Mouse (Mus musculus) right cerebral cortex, postnatal 4 days (tissue): Measurements from ENCODE around the gene Neil1.
A peak's percentile ranks its signal among the peaks of the same experiment; 100 is the strongest.

Experiments
- DNase-seq: peaks from one replicate; pipeline ENCODE4 v3.0.0-alpha.2; 2022

Neil1 gene

DNA sequence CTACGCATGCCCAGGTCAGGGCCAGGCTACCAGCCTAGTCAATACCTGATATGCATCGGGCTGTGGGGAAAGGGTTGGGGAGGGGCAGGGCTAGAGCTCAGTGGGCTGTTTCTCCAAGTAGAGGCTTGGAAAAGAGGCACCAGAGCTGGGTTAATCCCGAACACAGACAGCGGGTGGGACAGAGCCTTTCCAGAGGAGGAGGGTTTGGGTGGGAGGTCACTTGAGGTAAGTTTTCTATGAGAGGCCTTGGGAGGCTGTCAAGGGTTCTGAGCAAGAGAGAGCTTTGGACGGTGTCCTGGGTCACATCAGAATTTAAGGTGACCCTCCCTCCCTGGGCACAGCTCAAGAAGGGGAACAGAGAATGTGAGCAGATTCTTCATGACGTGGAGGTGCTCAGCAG, 9.6 kb downstream of the Neil1 start:
- no peak for DNase-seq

DNA sequence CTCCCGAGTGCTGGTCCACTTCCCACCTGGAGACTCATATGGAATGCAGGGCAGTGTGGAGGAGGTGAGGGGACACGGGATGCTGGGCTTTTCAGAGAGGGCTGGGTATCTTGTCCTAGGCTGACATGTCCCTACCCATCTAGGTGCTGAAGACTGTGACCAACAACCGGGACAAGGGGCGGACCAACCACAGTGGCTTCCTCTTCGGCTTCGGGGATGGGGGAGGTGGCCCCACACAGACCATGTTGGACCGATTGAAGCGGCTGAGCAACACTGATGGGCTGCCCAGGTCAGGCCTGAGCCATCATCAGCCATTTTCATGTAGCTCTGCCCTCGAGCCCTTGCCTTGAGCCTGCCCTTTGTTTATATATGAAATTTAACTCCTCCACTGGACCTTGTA, 10.3 kb downstream of the Neil1 start:
- no peak for DNase-seq

DNA sequence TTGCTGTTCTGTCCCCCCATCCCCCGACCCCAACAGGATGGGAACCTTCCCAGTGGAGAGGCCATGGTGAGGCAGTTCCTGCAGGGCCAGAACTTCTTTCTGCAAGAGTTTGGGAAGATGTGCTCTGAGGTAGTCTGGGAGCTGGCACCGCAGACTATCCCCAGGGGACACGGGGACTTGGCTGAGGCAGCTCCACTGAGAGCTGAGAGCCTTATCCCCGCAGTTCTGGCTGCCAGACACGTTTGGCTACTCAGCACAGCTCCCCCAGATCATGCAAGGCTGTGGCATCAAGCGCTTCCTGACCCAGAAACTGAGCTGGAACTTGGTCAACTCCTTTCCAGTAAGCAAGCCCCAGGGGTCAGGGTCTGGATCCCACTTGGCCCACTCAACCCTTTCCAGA, 10.9 kb downstream of the Neil1 start:
- DNase-seq = no peak

DNA sequence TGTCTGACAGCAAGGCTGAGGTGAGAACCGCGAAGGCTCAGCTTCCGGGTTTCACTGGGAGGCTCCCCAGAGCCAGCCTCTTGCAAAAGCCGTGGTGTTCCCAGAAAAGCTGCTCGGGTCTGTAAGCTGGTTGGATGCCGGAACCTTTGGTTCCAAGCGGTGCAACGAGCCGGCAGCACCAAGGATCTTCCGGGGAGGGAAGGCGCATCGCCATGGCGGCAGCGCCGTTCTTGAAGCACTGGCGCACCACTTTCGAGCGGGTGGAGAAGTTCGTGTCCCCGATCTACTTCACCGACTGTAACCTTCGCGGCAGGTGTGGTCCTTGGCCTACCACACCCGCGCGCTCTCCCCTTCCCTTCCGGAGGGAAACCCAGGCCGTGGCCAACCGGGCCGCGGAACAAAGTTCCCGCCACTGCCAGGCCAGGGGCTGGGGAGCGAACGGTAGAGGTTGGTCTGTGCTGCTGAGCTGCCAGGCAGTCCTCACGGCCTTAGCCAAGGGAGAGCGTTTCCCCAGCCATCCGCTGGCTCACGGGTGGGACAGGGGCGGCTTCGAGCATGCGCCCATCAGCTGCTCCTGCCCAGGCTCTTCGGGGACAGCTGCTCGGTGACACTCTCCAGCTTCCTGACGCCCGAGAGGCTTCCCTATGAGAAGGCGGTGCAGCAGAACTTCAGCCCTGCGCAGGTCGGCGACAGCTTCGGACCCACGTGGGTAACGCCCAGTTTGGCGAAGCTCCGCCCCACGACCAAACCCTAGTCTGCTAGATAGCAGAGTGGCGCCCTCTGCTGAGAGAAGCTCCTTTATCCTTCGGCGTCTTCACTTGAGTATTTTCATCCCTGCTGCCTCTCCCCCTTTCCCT, 17.3 kb downstream of the Neil1 start, which contains the start of gene Man2c1:
Gene Man2c1, plus strand, starts transcription at position 114 of the 857 bp plus-strand sequence.
- peak; percentile 95 for DNase-seq

DNA sequence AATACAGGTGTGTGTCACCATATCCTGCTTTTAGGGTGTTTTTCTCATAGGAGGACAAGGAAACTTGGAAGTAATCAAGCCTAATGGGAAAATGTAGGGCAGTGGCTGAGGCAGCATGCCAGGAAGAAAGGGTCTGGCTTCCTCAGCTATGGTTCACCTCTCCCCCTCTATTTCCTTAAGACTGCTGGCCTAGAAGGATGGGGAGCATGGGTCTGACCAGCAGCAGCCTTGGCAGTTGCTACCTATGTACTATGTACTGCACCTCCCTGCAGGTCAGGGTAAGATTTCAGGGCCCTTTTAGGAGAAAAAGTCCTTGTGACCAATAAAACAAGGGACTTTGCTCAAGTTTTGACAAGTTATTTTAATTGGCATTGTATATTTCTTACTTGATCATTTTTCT, 18.5 kb downstream of the Neil1 start:
- DNase-seq = no peak

DNA sequence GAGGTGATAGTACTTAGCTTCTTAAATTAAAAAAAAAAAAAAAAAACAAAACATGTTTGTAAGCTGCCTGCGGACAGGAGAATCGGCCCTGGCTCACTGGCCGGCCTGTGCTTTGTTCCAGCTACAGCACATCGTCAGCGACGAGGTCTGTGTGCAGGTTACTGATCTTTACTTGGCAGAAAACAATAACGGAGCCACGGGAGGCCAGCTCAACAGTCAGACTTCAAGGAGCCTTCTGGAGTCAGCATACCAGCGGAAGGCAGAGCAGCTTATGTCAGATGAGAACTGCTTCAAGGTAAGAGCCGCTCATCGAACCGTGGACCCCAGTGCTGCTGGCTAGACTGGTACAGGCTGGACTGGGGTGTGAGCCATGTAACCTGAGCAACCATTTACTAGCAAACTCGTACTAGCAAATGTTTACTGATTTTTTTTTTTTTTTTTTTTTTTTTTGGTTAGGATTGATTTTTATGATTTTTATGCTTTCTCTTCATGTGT, 30.8 kb downstream of the Neil1 start:
- DNase-seq = no peak
